In genomic region chr5:34233221-34233515, GRCm38 (mm10) we compare ENCODE assay signal across 32 mouse cellular contexts. TPM values are rescaled to one million over a fixed set of nuclear protein-coding genes. Genes with fewer than 3 reads are reported as not detected.
DNase-seq lines count a peak whose midpoint lies in the region; ATAC-seq lines count a peak whose summit lies in the region.
"Had no signal": no experiment of that assay in that cellular context is flagged by ENCODE, and none has a peak within 500 bp of the region (broad histone marks: within the 10 kb centered on the region; RNA-seq: fewer than 3 reads in every experiment).

No protein-coding gene starts in this region.

- H3K9me3 ChIP-seq in heart, embryonic 11.5 days (replicated peaks; ENCODE audit: control insufficient read depth, low read length) = no peaks in the 10 kb centered on the region
- no peaks in the 10 kb centered on the region for H3K9me3 ChIP-seq in heart, embryonic 12.5 days (replicated peaks)
- H3K9me3 ChIP-seq in limb, embryonic 12.5 days = no peaks in the 10 kb centered on the region
- no peaks in the 10 kb centered on the region for H3K9me3 ChIP-seq in limb, embryonic 10.5 days (replicated peaks)
- no peaks in the 10 kb centered on the region for H3K9me3 ChIP-seq in kidney, embryonic 16.5 days (ENCODE audit: low read length)
- H3K9me3 ChIP-seq: embryonic facial prominence, embryonic 12.5 days; heart, embryonic 13.5 days; hindbrain, embryonic 15.5 days; kidney, embryonic 15.5 days; liver, embryonic 13.5 days; midbrain, embryonic 10.5 days; midbrain, embryonic 15.5 days; neural tube, embryonic 15.5 days had no signal

- no peak for ATAC-seq in heart, embryonic 11.5 days (replicated peaks; ENCODE audit: insufficient number of reproducible peaks, low FRiP score, low TSS enrichment)
- no peak for ATAC-seq in heart, embryonic 12.5 days (ENCODE audit: insufficient number of reproducible peaks, low FRiP score)
- ATAC-seq in limb, embryonic 12.5 days (ENCODE audit: insufficient number of reproducible peaks, insufficient read depth, low FRiP score, low TSS enrichment, low read depth) = 0 out of 2 replicates have a peak, but pooled peaks have one; percentile 20
- no peak for ATAC-seq in kidney, embryonic 16.5 days (ENCODE audit: low FRiP score, low TSS enrichment)
- ATAC-seq: forebrain, embryonic 14.5 days; lung, postnatal 0 days; midbrain, embryonic 15.5 days; Patski had no signal

- H3K4me2 ChIP-seq in heart, embryonic 11.5 days = no peak overlapping the region
- H3K4me2 ChIP-seq in heart, embryonic 12.5 days = no peak overlapping the region
- H3K4me2 ChIP-seq in limb, embryonic 12.5 days = no peak overlapping the region
- H3K4me2 ChIP-seq in kidney, embryonic 16.5 days (replicated peaks; ENCODE audit: low read depth, low read length) = no peak overlapping the region
- H3K4me2 ChIP-seq: embryonic facial prominence, embryonic 12.5 days; heart, embryonic 13.5 days; hindbrain, embryonic 15.5 days; kidney, embryonic 15.5 days; liver, embryonic 13.5 days; midbrain, embryonic 15.5 days; neural tube, embryonic 15.5 days had no signal

- DNase-seq in limb, embryonic 10.5 days (ENCODE audit: low spot score) = no peak
- DNase-seq in thymus, postnatal 4 days = peak; percentile 69
- DNase-seq in thymus, postnatal 14 days = no peak
- DNase-seq: adrenal gland, postnatal 10 days; embryo, embryonic 11 days; gastrocnemius, postnatal 14 days; heart, adult 11 months; kidney, adult 18-20 months; kidney, postnatal 36 days; liver, embryonic 13.5 days; lung, adult 18-20 months; lung, postnatal 4 days; retina, postnatal 1 day; right cerebral cortex, postnatal 14 days had no signal

- H3K9ac ChIP-seq in heart, embryonic 11.5 days (ENCODE audit: low read depth, low read length) = 0 out of 2 replicates have a peak overlapping the region, but pooled peaks have one; percentile 6
- H3K9ac ChIP-seq in heart, embryonic 12.5 days = no peak overlapping the region
- no peak overlapping the region for H3K9ac ChIP-seq in limb, embryonic 12.5 days (replicated peaks)
- H3K9ac ChIP-seq in kidney, embryonic 16.5 days (replicated peaks; ENCODE audit: low read length) = no peak overlapping the region
- H3K9ac ChIP-seq: embryonic facial prominence, embryonic 12.5 days; heart, embryonic 13.5 days; hindbrain, embryonic 15.5 days; kidney, embryonic 15.5 days; liver, embryonic 13.5 days; midbrain, embryonic 15.5 days; neural tube, embryonic 15.5 days had no signal

- no peaks in the 10 kb centered on the region for H3K36me3 ChIP-seq in heart, embryonic 11.5 days (ENCODE audit: control insufficient read depth, insufficient read depth, low read length)
- H3K36me3 ChIP-seq in heart, embryonic 12.5 days = no peaks in the 10 kb centered on the region
- H3K36me3 ChIP-seq in limb, embryonic 12.5 days = no peaks in the 10 kb centered on the region
- no peaks in the 10 kb centered on the region for H3K36me3 ChIP-seq in limb, embryonic 10.5 days
- H3K36me3 ChIP-seq in kidney, embryonic 16.5 days (ENCODE audit: insufficient read depth, low read length) = no peaks in the 10 kb centered on the region
- H3K36me3 ChIP-seq: embryonic facial prominence, embryonic 12.5 days; heart, embryonic 13.5 days; hindbrain, embryonic 15.5 days; kidney, embryonic 15.5 days; liver, embryonic 13.5 days; midbrain, embryonic 10.5 days; midbrain, embryonic 15.5 days had no signal

- no peak overlapping the region for H3K27ac ChIP-seq in heart, embryonic 11.5 days (ENCODE audit: low read depth, low read length)
- no peak overlapping the region for H3K27ac ChIP-seq in heart, embryonic 12.5 days (ENCODE audit: poor library complexity, severe bottlenecking)
- no peak overlapping the region for H3K27ac ChIP-seq in limb, embryonic 12.5 days
- no peak overlapping the region for H3K27ac ChIP-seq in limb, embryonic 10.5 days
- no peak overlapping the region for H3K27ac ChIP-seq in kidney, embryonic 16.5 days (ENCODE audit: low read length)
- H3K27ac ChIP-seq: embryonic facial prominence, embryonic 12.5 days; heart, embryonic 13.5 days; hindbrain, embryonic 15.5 days; kidney, embryonic 15.5 days; left cerebral cortex, adult 2 months; liver, embryonic 13.5 days; midbrain, embryonic 10.5 days; midbrain, embryonic 15.5 days; neural tube, embryonic 15.5 days; stomach, postnatal 0 days had no signal

- H3K27me3 ChIP-seq in heart, embryonic 11.5 days (ENCODE audit: control insufficient read depth, insufficient read depth, low read length) = peaks cover 5% of the 10 kb centered on the region; the same call in 1 of the 2 replicates
- H3K27me3 ChIP-seq in heart, embryonic 12.5 days (replicated peaks) = 0 out of 2 replicates have a peak, but pooled peaks cover 43% of the 10 kb centered on the region
- no peaks in the 10 kb centered on the region for H3K27me3 ChIP-seq in limb, embryonic 12.5 days
- H3K27me3 ChIP-seq in limb, embryonic 10.5 days (ENCODE audit: low read depth, poor library complexity, severe bottlenecking) = no peaks in the 10 kb centered on the region
- no peaks in the 10 kb centered on the region for H3K27me3 ChIP-seq in kidney, embryonic 16.5 days (ENCODE audit: insufficient read depth, low read length)
- H3K27me3 ChIP-seq: embryonic facial prominence, embryonic 12.5 days; hindbrain, embryonic 15.5 days; kidney, embryonic 15.5 days; liver, embryonic 13.5 days; midbrain, embryonic 15.5 days; neural tube, embryonic 15.5 days; Patski had no signal

- H3K4me3 ChIP-seq in heart, embryonic 11.5 days (ENCODE audit: low read depth, low read length) = no peak overlapping the region
- no peak overlapping the region for H3K4me3 ChIP-seq in heart, embryonic 12.5 days
- H3K4me3 ChIP-seq in limb, embryonic 12.5 days (replicated peaks) = no peak overlapping the region
- H3K4me3 ChIP-seq in limb, embryonic 10.5 days = no peak overlapping the region
- H3K4me3 ChIP-seq in kidney, embryonic 16.5 days (ENCODE audit: low read length) = no peak overlapping the region
- H3K4me3 ChIP-seq: embryonic facial prominence, embryonic 12.5 days; heart, embryonic 13.5 days; hindbrain, embryonic 15.5 days; kidney, embryonic 15.5 days; layer of hippocampus, adult 2 months; left cerebral cortex, adult 2 months; liver, embryonic 13.5 days; midbrain, embryonic 10.5 days; midbrain, embryonic 15.5 days; neural tube, embryonic 15.5 days had no signal

- H3K4me1 ChIP-seq in heart, embryonic 11.5 days (ENCODE audit: control insufficient read depth, insufficient read depth, low read length) = peaks cover 9% of the 10 kb centered on the region
- H3K4me1 ChIP-seq in heart, embryonic 12.5 days (replicated peaks) = peaks cover 28% of the 10 kb centered on the region
- H3K4me1 ChIP-seq in limb, embryonic 12.5 days (replicated peaks) = 0 out of 2 replicates have a peak, but pooled peaks cover 7% of the 10 kb centered on the region
- H3K4me1 ChIP-seq in limb, embryonic 10.5 days = peaks cover 16% of the 10 kb centered on the region
- H3K4me1 ChIP-seq in kidney, embryonic 16.5 days (ENCODE audit: insufficient read depth, low read length) = no peaks in the 10 kb centered on the region
- H3K4me1 ChIP-seq: embryonic facial prominence, embryonic 12.5 days; hindbrain, embryonic 15.5 days; kidney, embryonic 15.5 days; liver, embryonic 13.5 days; midbrain, embryonic 10.5 days; midbrain, embryonic 15.5 days; neural tube, embryonic 15.5 days had no signal

- WGBS in heart, embryonic 11.5 days (ENCODE audit: insufficient replicate concordance) = 84% methylated on average over 6 of the region's 6 CpGs
- WGBS in heart, embryonic 12.5 days = 80% methylated on average over 6 of the region's 6 CpGs
- WGBS in limb, embryonic 12.5 days = 86% methylated on average over 6 of the region's 6 CpGs
- 88% methylated on average over 6 of the region's 6 CpGs for WGBS in limb, embryonic 10.5 days
- WGBS in kidney, embryonic 16.5 days = 85% methylated on average over 6 of the region's 6 CpGs

RNA-seq across cellular contexts. Expression of gene Mxd4, which starts 45.6 kb away (rescaled TPM):
- polyA plus RNA-seq in heart, embryonic 11.5 days (2014; fragmentation: Nextera tagmentation; extraction: Ambion mirVana) = 23.3 and 26.7 TPM in 2 replicates
- polyA plus RNA-seq in heart, embryonic 12.5 days (2016; fragmentation: Nextera tagmentation; extraction: Ambion mirVana) = 23.8 and 24.5 TPM in 2 replicates
- 29.3 and 35.9 TPM in 2 replicates for polyA plus RNA-seq in limb, embryonic 12.5 days (2016; fragmentation: Nextera tagmentation; extraction: Ambion mirVana)
- 13.2 and 25.3 TPM in 2 replicates for polyA plus RNA-seq in limb, embryonic 10.5 days (2016; fragmentation: Nextera tagmentation; extraction: Ambion mirVana)
- polyA plus RNA-seq in kidney, embryonic 16.5 days (2015; fragmentation: Nextera tagmentation; extraction: Ambion mirVana) = 50.2 and 50.9 TPM in 2 replicates

RNA-seq across cellular contexts. Expression of gene Zfyve28, which starts 55.1 kb away (rescaled TPM):
- polyA plus RNA-seq in heart, embryonic 11.5 days (2014; fragmentation: Nextera tagmentation; extraction: Ambion mirVana) = 0.29 and 0.46 TPM in 2 replicates
- polyA plus RNA-seq in heart, embryonic 12.5 days (2016; fragmentation: Nextera tagmentation; extraction: Ambion mirVana) = 0.28 and 0.37 TPM in 2 replicates
- polyA plus RNA-seq in limb, embryonic 12.5 days (2016; fragmentation: Nextera tagmentation; extraction: Ambion mirVana) = 1.4 and 2.0 TPM in 2 replicates
- 0.62 and 0.76 TPM in 2 replicates for polyA plus RNA-seq in limb, embryonic 10.5 days (2016; fragmentation: Nextera tagmentation; extraction: Ambion mirVana)
- polyA plus RNA-seq in kidney, embryonic 16.5 days (2015; fragmentation: Nextera tagmentation; extraction: Ambion mirVana) = 0.21 and 0.34 TPM in 2 replicates

RNA-seq across cellular contexts. Expression of gene Cfap99, which starts 55.2 kb away (rescaled TPM):
- polyA plus RNA-seq in heart, embryonic 11.5 days (2014; fragmentation: Nextera tagmentation; extraction: Ambion mirVana) = 0.07 and 0.10 TPM in 2 replicates
- 0.08 TPM in 1 of 2 replicates, not detected in the other for polyA plus RNA-seq in heart, embryonic 12.5 days (2016; fragmentation: Nextera tagmentation; extraction: Ambion mirVana)
- polyA plus RNA-seq in limb, embryonic 12.5 days (2016; fragmentation: Nextera tagmentation; extraction: Ambion mirVana) = not detected in 2 replicates
- polyA plus RNA-seq in limb, embryonic 10.5 days (2016; fragmentation: Nextera tagmentation; extraction: Ambion mirVana) = not detected in 2 replicates
- not detected in 2 replicates for polyA plus RNA-seq in kidney, embryonic 16.5 days (2015; fragmentation: Nextera tagmentation; extraction: Ambion mirVana)
- polyA plus RNA-seq: embryonic facial prominence, embryonic 12.5 days; heart, embryonic 13.5 days; hindbrain, embryonic 15.5 days; intestine, embryonic 14.5 days; kidney, embryonic 15.5 days; liver, embryonic 13.5 days; midbrain, embryonic 10.5 days; neural tube, embryonic 15.5 days; Patski had no signal
